Mouse (Mus musculus): ENCODE measurements around the gene Mob1b.

The Mob1b gene

DNA sequence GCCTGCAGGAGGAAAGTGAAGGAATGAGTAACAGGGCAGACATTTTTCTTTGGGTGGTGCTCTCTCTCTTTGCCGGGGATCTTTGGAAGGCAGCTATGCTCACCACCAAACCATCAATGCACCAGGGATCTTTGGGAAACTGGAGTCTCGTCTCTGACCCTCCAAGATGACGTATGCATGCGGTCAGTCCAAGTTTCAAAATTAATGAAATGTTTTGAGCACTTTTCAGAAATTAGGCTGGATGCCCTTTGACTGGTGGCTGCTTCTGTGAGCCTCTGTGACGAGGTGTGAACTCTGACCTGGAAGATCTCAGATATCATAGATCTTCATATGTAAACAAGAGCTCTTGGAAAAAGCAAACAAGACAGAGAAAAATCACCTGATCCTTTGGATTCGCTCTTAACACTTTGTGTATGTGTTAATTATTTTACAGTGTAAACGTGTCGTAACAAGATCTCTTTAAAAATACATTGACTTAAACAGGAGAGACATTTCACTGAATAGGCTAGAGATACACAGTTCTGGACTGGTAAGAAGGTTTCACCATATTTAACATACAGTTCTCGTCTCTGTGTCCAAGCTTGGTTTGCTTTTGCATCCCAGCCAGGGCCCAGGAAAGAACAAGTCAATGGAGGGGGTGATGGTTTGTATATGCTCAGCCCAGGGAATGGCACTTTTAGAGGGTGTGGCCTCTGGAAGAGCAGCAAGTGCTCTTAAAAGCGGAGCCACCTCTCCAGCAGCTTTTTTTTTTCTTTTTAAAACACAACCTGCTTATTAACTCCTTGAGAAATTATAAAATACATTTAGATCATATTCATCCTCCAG, 29.8 kb upstream of the Mob1b start:
- no peaks in the 10 kb centered on the region for H3K27me3 ChIP-seq (ENCODE audit: control insufficient read depth, insufficient read depth, low read length, poor library complexity, severe bottlenecking)
- DNase-seq (ENCODE audit: low read depth, low spot score), result no peak
- H3K36me3 ChIP-seq (ENCODE audit: control insufficient read depth, insufficient read depth, low read length, poor library complexity, severe bottlenecking), result no peaks in the 10 kb centered on the region

DNA sequence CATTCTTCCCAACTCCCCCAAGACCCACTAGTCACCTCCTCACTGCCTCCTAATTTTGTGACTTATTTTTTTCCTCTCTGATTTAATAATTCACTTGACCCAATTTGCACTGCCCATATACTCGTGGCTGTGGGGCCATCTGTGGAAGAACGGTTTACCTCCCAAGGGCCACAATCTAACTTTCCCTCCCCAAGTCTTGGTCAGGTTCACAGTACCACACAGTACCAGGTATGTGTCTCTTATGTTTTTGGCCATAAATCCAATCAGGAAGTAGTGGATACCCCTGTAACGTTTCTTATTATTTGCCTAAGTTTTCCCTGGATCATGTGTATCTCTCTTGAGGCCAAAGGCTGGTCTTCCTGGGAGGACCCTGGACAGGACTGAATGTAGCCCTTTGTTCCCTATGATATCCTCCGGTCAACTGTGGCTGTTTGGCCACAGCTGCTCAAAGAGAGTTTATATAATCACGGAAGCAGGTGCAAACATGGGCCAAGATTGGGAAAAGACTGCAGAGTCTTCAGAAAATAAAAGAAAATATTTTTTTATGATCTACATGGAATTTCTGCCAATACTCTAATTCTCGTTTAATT, 29.1 kb upstream of the Mob1b start:
- no peaks in the 10 kb centered on the region for H3K27me3 ChIP-seq (ENCODE audit: control insufficient read depth, insufficient read depth, low read length, poor library complexity, severe bottlenecking)
- no peaks in the 10 kb centered on the region for H3K36me3 ChIP-seq (ENCODE audit: control insufficient read depth, insufficient read depth, low read length, poor library complexity, severe bottlenecking)
- no peak for DNase-seq (ENCODE audit: low read depth, low spot score)

DNA sequence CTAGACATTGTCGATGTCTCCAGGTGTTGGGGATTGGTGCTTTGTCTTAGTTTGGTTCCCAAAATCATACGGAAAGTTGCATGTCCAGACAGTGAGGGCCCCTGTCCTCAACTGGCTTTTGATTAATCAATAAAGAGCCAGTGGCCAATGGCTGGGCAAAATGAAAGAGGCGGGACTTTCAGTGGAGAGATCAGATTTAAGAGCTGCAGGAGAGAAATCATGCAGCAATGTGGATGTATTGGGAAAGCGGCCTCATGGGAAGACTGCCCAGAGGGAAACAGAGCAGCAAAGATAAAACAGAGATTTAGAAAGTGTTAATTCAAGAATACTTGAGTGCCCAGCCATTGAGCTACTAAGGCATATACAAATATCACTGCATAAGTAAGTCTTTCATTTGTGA, 28.1 kb upstream of the Mob1b start:
- Histone ChIP-seq H3K27me3 (ENCODE audit: control insufficient read depth, insufficient read depth, low read length, poor library complexity, severe bottlenecking) (no peaks in the 10 kb centered on the region), H3K36me3 (ENCODE audit: control insufficient read depth, insufficient read depth, low read length, poor library complexity, severe bottlenecking) (no peaks in the 10 kb centered on the region)
- DNase-seq (ENCODE audit: low read depth, low spot score), result no peak

DNA sequence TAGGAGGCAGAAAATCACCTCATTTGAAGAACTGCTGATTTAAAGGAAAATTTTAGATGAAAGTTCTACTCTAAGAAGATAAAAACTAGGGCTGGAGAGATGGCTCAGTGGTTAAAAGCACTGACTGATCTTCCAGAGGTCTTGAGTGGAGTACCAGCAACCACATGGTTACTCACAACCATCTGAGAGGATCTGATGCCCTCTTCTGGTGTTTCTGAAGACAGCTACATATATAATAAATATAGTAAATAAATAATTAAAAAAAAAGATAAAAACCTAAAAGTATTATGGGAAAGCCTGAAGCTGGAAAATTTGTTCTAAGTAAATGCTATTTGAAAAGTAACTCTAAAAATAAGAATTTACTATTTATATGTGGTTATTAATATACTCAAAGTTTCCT, 27.6 kb upstream of the Mob1b start:
- peak; percentile 17 for DNase-seq (ENCODE audit: low read depth, low spot score)
- no peaks in the 10 kb centered on the region for H3K27me3 ChIP-seq (ENCODE audit: control insufficient read depth, insufficient read depth, low read length, poor library complexity, severe bottlenecking)
- no peaks in the 10 kb centered on the region for H3K36me3 ChIP-seq (ENCODE audit: control insufficient read depth, insufficient read depth, low read length, poor library complexity, severe bottlenecking)

DNA sequence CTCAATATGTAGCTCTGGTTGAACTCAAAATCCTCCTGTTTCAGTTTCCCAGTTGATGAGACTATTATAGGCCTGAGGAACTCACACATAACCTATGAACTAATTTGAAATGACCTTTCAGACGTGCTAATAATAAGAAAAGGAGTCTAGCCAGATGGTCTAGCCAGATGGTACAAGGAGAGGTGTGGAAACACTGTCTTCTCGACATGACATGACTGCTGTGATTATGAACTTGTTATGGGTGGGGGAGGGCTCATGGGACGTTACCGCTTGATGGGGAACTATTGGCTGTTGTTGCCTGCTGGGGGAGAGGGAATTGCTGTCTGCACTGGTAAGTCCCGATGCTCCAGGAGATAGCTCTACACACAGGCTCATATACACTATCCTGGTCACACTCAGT, 23.4 kb upstream of the Mob1b start:
- no peak for DNase-seq (ENCODE audit: low read depth, low spot score)
- Histone ChIP-seq H3K27me3 (ENCODE audit: control insufficient read depth, insufficient read depth, low read length, poor library complexity, severe bottlenecking) (no peaks in the 10 kb centered on the region), H3K36me3 (ENCODE audit: control insufficient read depth, insufficient read depth, low read length, poor library complexity, severe bottlenecking) (no peaks in the 10 kb centered on the region)

DNA sequence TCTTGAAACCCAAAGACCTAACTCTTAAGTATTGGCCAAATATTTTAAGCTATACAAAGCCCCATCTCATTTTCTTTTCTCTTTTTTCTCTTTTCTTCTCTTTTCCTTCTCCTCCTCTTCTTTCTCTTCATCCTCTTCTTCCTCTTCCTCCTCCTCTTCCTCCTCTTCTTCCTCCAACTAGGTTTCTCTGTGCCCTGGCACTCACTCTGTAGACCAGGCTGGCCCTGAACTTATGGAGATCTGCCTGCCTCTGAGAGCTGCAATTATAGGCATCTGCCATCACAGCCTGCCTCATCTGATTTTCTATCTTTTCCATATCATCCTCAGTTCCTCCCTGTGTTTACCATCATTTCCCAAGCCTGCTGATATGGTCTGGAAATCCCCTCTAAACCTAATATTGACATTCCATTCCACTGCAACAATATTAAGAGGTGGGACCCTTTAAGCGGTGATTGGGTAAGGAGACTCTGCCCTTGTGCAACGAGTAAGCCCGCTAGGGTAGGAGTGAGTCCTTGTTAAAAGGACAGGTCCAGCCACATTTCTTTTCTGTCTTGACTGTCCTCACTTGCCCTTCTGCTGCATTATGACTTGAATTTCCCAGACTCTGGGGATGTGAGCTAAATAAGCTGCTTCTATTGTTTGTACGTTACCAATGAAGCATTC, 21.3 kb upstream of the Mob1b start:
- no peaks in the 10 kb centered on the region for H3K36me3 ChIP-seq (ENCODE audit: control insufficient read depth, insufficient read depth, low read length, poor library complexity, severe bottlenecking)
- DNase-seq (ENCODE audit: low read depth, low spot score), result no peak
- no peaks in the 10 kb centered on the region for H3K27me3 ChIP-seq (ENCODE audit: control insufficient read depth, insufficient read depth, low read length, poor library complexity, severe bottlenecking)

DNA sequence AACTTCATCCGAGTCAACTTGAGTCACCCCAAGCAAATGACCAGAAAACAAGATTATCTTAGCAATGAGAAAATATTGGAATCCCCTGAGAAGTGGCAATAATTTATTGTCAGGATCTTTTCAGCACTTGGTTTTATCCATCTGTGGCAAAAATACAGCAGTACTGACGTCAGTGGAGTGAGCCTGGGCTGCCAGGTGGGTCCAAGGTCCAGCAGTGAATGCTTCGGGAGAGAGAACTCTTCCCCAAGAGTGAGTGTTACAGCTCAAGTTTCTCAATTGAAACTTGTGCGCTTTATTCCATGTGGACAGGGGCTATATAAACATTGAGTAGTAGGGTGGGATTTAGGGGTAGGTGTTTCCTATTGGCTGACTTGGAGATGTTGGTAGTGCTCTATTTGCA, 18.6 kb upstream of the Mob1b start:
- Histone ChIP-seq H3K27me3 (ENCODE audit: control insufficient read depth, insufficient read depth, low read length, poor library complexity, severe bottlenecking) (no peaks in the 10 kb centered on the region), H3K36me3 (ENCODE audit: control insufficient read depth, insufficient read depth, low read length, poor library complexity, severe bottlenecking) (no peaks in the 10 kb centered on the region)
- DNase-seq (ENCODE audit: low read depth, low spot score), result no peak

DNA sequence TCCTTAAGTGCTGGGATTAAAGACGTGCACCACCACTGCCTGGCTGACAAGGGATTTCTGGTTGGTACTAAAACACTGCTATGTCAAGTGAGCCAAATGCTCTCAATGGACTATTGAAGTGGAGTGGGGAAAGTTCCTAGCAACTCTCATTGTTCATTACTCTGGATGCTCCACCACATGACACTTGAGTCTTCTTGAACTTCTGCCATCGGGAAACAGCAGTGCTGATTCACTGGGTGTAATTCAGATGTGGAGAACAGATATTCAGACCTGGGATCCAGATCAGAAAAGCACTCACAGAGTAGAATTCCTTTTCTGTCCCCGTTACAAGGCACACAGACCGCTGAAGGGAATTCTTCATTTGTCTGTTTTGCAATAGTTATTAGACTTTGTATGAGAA, 17.1 kb upstream of the Mob1b start:
- DNase-seq (ENCODE audit: low read depth, low spot score), result no peak
- Histone ChIP-seq H3K27me3 (ENCODE audit: control insufficient read depth, insufficient read depth, low read length, poor library complexity, severe bottlenecking) (no peaks in the 10 kb centered on the region), H3K36me3 (ENCODE audit: control insufficient read depth, insufficient read depth, low read length, poor library complexity, severe bottlenecking) (no peaks in the 10 kb centered on the region)

DNA sequence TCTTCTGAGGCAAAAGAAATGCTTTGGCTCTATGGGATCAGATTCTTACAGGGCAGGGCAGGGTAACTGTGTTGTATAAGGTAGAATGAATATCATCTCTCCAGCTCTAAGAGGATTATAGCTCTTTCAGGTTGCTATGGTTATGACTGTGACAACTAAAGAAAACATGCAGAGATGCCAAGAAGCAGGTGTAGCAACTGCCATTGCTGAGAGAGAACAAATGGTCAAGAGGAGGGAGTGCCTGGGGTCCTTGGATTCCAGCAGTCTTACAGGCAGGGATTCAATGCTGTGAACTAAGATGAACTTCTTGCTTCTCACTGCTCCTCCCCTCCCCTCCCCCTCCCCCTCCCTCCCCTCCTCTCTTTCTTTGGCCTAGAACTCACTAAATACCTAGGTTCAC, 9.5 kb upstream of the Mob1b start:
- H3K36me3 ChIP-seq (ENCODE audit: control insufficient read depth, insufficient read depth, low read length, poor library complexity, severe bottlenecking), result no peaks in the 10 kb centered on the region
- H3K27me3 ChIP-seq (ENCODE audit: control insufficient read depth, insufficient read depth, low read length, poor library complexity, severe bottlenecking), result no peaks in the 10 kb centered on the region
- DNase-seq (ENCODE audit: low read depth, low spot score), result no peak

DNA sequence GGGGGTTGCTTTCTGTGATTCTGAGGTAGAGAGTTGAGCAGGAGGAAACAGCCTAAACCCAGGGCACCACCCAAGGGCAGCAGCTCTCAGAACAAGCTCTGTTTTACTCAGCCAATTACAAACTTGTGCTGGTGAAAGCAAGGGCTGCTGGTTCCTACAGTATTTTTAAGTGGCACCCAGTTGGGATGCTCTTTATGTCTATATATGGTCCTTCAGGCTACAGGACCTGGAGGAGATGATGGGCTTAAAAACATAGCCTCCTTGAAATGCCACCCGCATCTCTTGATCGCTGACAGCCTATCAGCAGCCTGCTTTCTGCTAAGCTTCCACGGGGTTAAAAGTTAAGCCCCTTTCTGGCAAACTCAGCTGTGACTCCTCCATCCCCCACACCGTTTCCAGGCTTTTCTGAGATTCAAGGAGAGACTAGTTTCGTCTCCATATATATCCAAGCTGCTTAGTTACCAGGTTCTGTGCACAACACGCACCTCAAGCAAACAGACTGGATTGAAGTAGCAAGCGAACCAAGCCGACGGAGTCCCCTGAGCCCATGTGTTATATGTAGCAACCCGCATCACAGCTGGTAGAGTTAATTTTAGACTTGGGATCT, 8.9 kb upstream of the Mob1b start:
- Histone ChIP-seq H3K36me3 (ENCODE audit: control insufficient read depth, insufficient read depth, low read length, poor library complexity, severe bottlenecking) (no peaks in the 10 kb centered on the region), H3K27me3 (ENCODE audit: control insufficient read depth, insufficient read depth, low read length, poor library complexity, severe bottlenecking) (no peaks in the 10 kb centered on the region)
- DNase-seq (ENCODE audit: low read depth, low spot score), result no peak

DNA sequence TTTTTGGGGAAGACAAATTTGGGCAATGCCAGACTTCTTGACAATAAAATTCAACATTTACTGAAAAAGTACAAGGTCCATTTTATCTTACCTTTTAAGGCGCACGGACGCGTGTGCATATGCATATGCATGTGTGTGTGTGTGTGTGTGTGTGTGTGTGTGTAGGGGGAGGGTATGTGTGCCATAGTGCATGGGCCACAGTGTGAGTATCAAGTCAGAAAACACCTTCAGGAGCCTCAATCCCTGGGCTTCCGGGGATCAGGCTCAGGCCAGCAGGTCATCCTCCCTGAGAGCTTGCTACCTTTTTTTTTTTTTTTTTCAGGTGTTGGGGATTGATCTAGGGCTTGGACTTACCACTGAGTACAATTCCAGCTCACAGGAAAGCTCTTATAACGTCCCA, 8.3 kb upstream of the Mob1b start:
- no peaks in the 10 kb centered on the region for H3K27me3 ChIP-seq (ENCODE audit: control insufficient read depth, insufficient read depth, low read length, poor library complexity, severe bottlenecking)
- no peaks in the 10 kb centered on the region for H3K36me3 ChIP-seq (ENCODE audit: control insufficient read depth, insufficient read depth, low read length, poor library complexity, severe bottlenecking)
- no peak for DNase-seq (ENCODE audit: low read depth, low spot score)

DNA sequence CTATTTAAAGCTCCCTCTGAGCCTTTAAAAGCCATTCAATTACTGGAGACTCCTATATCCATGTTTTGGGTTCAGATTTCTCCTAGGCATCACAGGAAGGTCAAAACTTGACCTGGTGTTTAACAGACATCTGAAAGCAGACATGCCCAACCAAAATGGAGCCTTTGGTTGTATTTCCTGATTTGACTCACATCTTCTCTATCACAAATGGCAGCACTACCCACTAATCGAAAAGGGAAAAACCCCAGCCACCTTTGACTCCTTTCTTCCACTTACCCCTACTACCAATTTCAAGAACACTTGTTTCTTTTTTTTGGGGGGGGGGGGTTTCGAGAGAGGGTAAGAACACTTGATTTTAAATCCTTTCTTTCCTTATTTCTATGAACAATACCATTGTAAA, 3.7 kb upstream of the Mob1b start:
- no peaks in the 10 kb centered on the region for H3K27me3 ChIP-seq (ENCODE audit: control insufficient read depth, insufficient read depth, low read length, poor library complexity, severe bottlenecking)
- no peak for DNase-seq (ENCODE audit: low read depth, low spot score)
- no peaks in the 10 kb centered on the region for H3K36me3 ChIP-seq (ENCODE audit: control insufficient read depth, insufficient read depth, low read length, poor library complexity, severe bottlenecking)

DNA sequence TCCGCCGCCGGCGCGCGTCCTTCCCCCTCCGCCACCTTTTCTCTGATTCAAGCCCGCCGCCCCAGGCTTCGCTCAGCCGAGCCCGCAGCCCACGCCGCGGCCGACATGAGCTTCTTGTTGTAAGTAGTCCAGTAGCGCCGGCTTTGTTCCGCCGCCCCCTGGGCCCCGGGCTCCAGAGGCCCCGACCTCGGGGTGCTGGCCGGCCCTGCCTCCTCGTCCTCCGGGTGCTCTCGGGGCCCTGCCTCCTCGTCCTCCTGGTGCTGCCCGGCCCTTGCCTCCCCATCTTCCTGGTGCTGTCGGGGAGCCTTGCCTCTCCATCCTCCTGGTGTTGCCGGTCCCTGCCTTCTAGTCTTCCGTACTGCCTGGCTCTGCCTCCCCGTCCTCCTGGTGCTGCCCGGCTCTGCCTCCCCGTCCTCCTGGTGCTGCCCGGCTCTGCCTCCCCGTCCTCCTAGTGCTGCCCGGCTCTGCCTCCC, 384 bp downstream of the Mob1b start:
- Histone ChIP-seq H3K36me3 (ENCODE audit: control insufficient read depth, insufficient read depth, low read length, poor library complexity, severe bottlenecking) (no peaks in the 10 kb centered on the region), H3K27me3 (ENCODE audit: control insufficient read depth, insufficient read depth, low read length, poor library complexity, severe bottlenecking) (no peaks in the 10 kb centered on the region)
- DNase-seq (ENCODE audit: low read depth, low spot score), result no peak

DNA sequence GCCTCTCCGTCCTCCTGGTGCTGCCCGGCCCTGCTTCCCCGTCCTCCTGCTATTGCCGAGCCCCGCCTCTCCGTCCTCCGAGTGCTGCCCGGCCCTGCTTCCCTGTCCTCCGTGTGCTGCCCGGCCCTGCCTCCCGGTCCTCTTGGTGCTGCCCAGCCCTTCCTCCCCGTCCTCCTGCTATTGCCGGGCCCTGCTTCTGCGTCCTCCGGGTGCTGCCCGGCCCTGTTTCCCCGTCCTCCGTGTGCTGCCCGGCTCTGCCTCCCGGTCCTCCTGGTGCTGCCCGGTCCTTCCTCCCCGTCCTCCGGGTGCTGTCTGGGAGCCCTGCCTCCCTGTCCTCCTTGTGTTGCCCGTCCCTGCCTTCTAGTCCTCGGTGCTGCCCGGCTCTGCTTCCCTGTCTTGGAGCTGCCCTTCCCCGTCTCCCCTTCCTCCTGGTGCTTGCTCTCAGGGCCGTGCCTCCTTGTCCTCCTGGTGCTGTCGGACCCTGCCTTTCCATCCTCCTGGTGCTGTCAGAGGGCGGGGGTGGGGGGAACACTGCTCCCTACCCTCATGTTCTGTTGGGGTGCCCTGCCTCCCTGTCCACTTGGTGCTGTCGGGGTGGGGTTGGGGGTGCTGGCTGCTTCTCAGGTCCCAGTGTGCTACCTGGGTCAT, 1.0 kb downstream of the Mob1b start:
- no peaks in the 10 kb centered on the region for H3K36me3 ChIP-seq (ENCODE audit: control insufficient read depth, insufficient read depth, low read length, poor library complexity, severe bottlenecking)
- DNase-seq (ENCODE audit: low read depth, low spot score), result peak; percentile 34

DNA sequence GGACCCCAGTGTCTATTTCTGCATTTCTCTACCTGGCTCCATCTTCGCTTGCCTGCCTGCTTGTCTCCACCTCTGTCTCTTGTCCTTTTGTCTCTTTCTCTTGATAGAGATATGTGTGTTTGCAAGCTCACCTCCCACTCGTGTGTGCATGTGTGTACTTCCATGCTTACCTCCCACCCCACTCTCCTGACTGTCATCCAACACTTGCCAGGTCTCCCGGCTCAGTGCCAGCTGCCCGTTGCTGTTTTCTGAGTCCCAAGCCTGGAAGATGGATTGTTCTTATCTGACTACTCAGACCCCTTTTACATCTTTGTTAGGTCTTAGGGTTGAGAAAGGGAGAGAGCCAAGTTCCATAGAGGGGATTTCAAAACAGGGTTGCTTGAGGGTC, 1.6 kb downstream of the Mob1b start:
- H3K36me3 ChIP-seq (ENCODE audit: control insufficient read depth, insufficient read depth, low read length, poor library complexity, severe bottlenecking), result no peaks in the 10 kb centered on the region
- peak; percentile 5 for DNase-seq (ENCODE audit: low read depth, low spot score)
- no peaks in the 10 kb centered on the region for H3K27me3 ChIP-seq (ENCODE audit: control insufficient read depth, insufficient read depth, low read length, poor library complexity, severe bottlenecking)

More for the DNA sequence above, 1.0 kb downstream of the Mob1b start:
- H3K27me3 ChIP-seq (ENCODE audit: control insufficient read depth, insufficient read depth, low read length, poor library complexity, severe bottlenecking), result no peaks in the 10 kb centered on the region
